Mouse (Mus musculus): ENCODE data around the gene Adk. TPM values are rescaled to one million over a fixed set of nuclear protein-coding genes. Genes with fewer than 3 reads are reported as not detected.
A peak's percentile ranks its signal among the peaks of the same experiment; 100 is the strongest.

The Adk gene
- polyA plus RNA-seq, 1 experiment from 2014 or later, result 155 TPM

DNA sequence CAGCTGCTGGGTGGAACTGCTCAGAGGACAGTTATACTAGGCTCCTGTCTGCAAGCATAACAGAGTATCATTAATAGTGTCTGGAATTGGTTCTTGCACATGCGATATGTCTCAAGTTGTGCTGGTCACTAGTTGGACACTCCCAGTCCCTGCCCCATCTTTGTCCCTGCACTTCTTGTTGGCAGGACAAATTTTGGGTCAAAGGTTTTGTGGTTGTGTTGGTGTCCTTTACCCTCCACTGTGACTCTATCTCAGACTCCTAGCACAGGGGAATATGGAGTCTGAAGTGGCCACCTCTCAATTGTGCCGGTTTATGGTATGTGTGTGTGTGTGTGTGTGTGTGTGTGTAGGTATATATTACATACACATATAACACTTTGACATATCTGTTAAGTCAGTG is 225.9 kb downstream of the Adk start:
- WGBS, result 96% methylated on average over 2 of the region's 2 CpGs
- no peaks in the 10 kb centered on the region for H3K36me3 ChIP-seq
- peaks cover 41% of the 10 kb centered on the region for H3K4me1 ChIP-seq (replicated peaks)
- no peaks in the 10 kb centered on the region for H3K9me3 ChIP-seq
- no peak overlapping the region for H3K9ac ChIP-seq (replicated peaks)
- H3K27me3 ChIP-seq, result no peaks in the 10 kb centered on the region
- H3K4me3 ChIP-seq (replicated peaks), result no peak overlapping the region
- ATAC-seq (ENCODE audit: insufficient number of reproducible peaks, insufficient read depth, low FRiP score, low TSS enrichment, low read depth), result no peak
- H3K4me2 ChIP-seq, result no peak overlapping the region
- no peak overlapping the region for H3K27ac ChIP-seq

- 85% methylated on average over 6 of the region's 6 CpGs for WGBS
- ATAC-seq (ENCODE audit: insufficient number of reproducible peaks, insufficient read depth, low FRiP score, low TSS enrichment, low read depth), result no peak
- no peak overlapping the region for H3K4me2 ChIP-seq
Observed at GRCm38 (mm10) chr14:21278907-21279535, 226.6 kb downstream of the Adk start.

GRCm38 (mm10) chr14:21280451-21280850 is 228.1 kb downstream of the Adk start:
- no peaks in the 10 kb centered on the region for H3K27me3 ChIP-seq
- H3K4me1 ChIP-seq (replicated peaks), result peaks cover 39% of the 10 kb centered on the region
- no peak overlapping the region for H3K9ac ChIP-seq (replicated peaks)
- no peaks in the 10 kb centered on the region for H3K36me3 ChIP-seq
- H3K4me2 ChIP-seq, result no peak overlapping the region
- no peak overlapping the region for H3K4me3 ChIP-seq (replicated peaks)
- 48% methylated on average over 3 of the region's 3 CpGs for WGBS
- no peaks in the 10 kb centered on the region for H3K9me3 ChIP-seq
- no peak for ATAC-seq (ENCODE audit: insufficient number of reproducible peaks, insufficient read depth, low FRiP score, low TSS enrichment, low read depth)
- H3K27ac ChIP-seq, result no peak overlapping the region

More at GRCm38 (mm10) chr14:21278907-21279535, 226.6 kb downstream of the Adk start:
- peaks cover 42% of the 10 kb centered on the region for H3K4me1 ChIP-seq (replicated peaks)
- H3K27ac ChIP-seq, result no peak overlapping the region
- H3K9me3 ChIP-seq, result no peaks in the 10 kb centered on the region
- no peak overlapping the region for H3K9ac ChIP-seq (replicated peaks)
- no peaks in the 10 kb centered on the region for H3K27me3 ChIP-seq
- H3K4me3 ChIP-seq (replicated peaks), result no peak overlapping the region
- no peaks in the 10 kb centered on the region for H3K36me3 ChIP-seq

DNA sequence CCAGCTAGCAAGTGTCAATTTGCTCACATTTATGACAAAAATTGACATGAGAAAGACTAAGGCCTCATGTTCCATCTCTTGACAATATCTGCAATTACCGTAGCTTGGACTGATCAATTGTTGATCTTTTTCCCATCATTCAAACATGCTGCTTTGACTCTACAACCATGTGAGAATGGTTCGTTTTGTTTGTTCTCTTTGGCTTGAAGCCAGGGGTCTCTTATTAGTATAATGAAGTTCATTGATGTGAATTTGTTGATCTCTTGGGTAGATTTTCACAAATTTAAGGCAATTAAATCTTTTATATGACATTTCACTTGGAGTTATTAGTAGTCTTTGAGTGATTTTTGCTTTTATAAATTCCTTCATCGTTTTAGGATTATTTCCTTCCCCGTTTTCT is 229.1 kb downstream of the Adk start:
- no peak for ATAC-seq (ENCODE audit: insufficient number of reproducible peaks, insufficient read depth, low FRiP score, low TSS enrichment, low read depth)
- no peaks in the 10 kb centered on the region for H3K9me3 ChIP-seq
- no peak overlapping the region for H3K4me3 ChIP-seq (replicated peaks)
- no peaks in the 10 kb centered on the region for H3K27me3 ChIP-seq
- peaks cover 39% of the 10 kb centered on the region for H3K4me1 ChIP-seq (replicated peaks)
- H3K9ac ChIP-seq (replicated peaks), result no peak overlapping the region
- H3K36me3 ChIP-seq, result no peaks in the 10 kb centered on the region
- WGBS, result 60% methylated on average over 4 of the region's 4 CpGs
- H3K27ac ChIP-seq, result no peak overlapping the region
- no peak overlapping the region for H3K4me2 ChIP-seq

DNA sequence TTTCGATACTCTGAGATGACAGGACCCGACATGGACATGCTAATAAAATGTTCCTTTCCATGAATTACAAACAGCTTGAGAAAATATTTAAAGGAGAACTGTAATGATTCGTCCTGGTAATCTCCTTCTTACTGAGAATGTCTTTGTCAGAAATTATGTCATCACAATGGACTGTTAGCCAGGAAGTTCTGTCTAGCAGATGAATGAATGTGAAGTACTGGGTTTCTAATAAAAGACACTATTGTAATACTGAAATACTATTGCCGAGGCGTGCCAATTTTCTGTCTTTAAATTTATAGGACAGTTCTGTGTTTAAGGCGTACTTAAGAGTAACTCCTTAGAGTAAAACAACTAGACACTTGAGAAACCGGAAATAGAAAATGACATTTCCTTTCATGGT is 231.7 kb downstream of the Adk start:
- Histone ChIP-seq H3K27me3 (no peaks in the 10 kb centered on the region), H3K4me2 (no peak overlapping the region), H3K9me3 (no peaks in the 10 kb centered on the region), H3K27ac (peak overlapping the region; percentile 51; the same call in 1 of the 2 replicates), H3K4me1 (replicated peaks) (peaks cover 50% of the 10 kb centered on the region), H3K36me3 (no peaks in the 10 kb centered on the region), H3K4me3 (replicated peaks) (no peak overlapping the region), H3K9ac (replicated peaks) (no peak overlapping the region)
- 38% methylated on average over 7 of the region's 7 CpGs for WGBS
- no peak for ATAC-seq (ENCODE audit: insufficient number of reproducible peaks, insufficient read depth, low FRiP score, low TSS enrichment, low read depth)

GRCm38 (mm10) chr14:21284847-21285246 is 232.5 kb downstream of the Adk start:
- H3K27me3 ChIP-seq, result no peaks in the 10 kb centered on the region
- peaks cover 50% of the 10 kb centered on the region for H3K4me1 ChIP-seq (replicated peaks)
- no peak overlapping the region for H3K4me3 ChIP-seq (replicated peaks)
- ATAC-seq (ENCODE audit: insufficient number of reproducible peaks, insufficient read depth, low FRiP score, low TSS enrichment, low read depth), result 0 out of 2 replicates have a peak, but pooled peaks have one; percentile 22
- no peak overlapping the region for H3K9ac ChIP-seq (replicated peaks)
- no peaks in the 10 kb centered on the region for H3K36me3 ChIP-seq
- H3K4me2 ChIP-seq, result no peak overlapping the region
- H3K27ac ChIP-seq, result peak overlapping the region; percentile 51; the same call in 1 of the 2 replicates
- WGBS, result 22% methylated on average over 5 of the region's 5 CpGs
- H3K9me3 ChIP-seq, result no peaks in the 10 kb centered on the region

DNA sequence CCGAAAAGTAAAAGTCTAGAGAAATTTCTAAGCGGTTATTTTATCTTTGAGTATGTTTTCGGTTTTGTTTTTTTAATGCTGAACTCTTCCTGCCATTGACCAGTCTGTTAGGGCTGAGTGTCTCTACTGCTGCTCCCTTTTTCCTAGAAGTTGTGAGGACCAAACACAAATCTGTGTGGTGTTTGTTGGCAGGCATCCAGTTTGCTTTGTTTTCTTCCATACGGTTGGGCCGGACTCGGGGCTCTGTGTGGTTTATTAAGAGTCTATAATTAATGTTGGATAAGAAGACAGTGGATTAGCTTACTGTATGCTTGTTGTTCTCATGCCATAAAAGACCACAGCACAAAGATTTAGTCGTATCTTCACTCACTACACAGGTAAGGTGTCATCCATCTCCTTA is 233.9 kb downstream of the Adk start:
- peak overlapping the region; percentile 76 for H3K27ac ChIP-seq
- H3K9me3 ChIP-seq, result no peaks in the 10 kb centered on the region
- H3K4me2 ChIP-seq, result no peak overlapping the region
- no peaks in the 10 kb centered on the region for H3K36me3 ChIP-seq
- no peaks in the 10 kb centered on the region for H3K27me3 ChIP-seq
- WGBS, result 63% methylated on average over 7 of the region's 7 CpGs
- H3K4me1 ChIP-seq (replicated peaks), result peaks cover 50% of the 10 kb centered on the region
- no peak overlapping the region for H3K9ac ChIP-seq (replicated peaks)
- H3K4me3 ChIP-seq (replicated peaks), result no peak overlapping the region
- ATAC-seq (ENCODE audit: insufficient number of reproducible peaks, insufficient read depth, low FRiP score, low TSS enrichment, low read depth), result no peak

DNA sequence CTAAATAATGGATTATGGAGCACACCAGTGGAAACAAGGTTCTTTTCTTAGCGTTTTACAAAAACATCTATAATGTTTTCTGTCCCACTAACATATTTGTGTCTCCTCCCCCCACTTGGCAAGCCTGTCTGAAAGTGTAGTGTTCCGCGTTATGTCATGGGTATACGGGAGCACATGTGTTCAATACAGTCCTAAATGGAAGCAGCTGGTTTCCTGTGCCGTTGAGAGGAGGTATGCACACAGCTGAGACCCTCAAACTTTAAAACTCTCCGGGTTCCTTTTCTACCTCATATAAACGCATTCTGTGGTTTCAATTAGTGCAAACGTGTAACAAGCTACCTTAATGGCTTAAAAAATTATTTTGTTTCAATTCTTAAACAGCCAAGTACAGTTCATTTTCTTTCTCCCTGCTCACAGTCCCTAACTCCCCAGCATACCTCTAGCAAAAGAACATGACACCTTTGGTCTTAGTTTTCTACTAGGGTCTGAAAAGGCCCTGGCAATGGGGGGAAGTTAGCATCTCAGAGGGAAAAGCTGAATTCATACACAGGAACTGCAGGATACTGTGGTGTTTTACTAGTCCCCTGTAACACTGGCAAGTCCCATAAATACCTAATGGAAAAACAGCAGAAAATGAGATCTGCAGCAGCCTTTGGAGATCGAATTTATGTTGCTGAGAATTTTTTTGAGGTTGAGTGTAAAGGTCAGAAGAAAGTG is 235.5 kb downstream of the Adk start:
- peak overlapping the region; percentile 29; the same call in 1 of the 2 replicates for H3K4me2 ChIP-seq
- H3K27ac ChIP-seq, result peak overlapping the region; percentile 87
- no peak overlapping the region for H3K9ac ChIP-seq (replicated peaks)
- no peaks in the 10 kb centered on the region for H3K36me3 ChIP-seq
- 15% methylated on average over 9 of the region's 9 CpGs for WGBS
- no peaks in the 10 kb centered on the region for H3K27me3 ChIP-seq
- H3K4me3 ChIP-seq (replicated peaks), result no peak overlapping the region
- H3K4me1 ChIP-seq (replicated peaks), result peaks cover 44% of the 10 kb centered on the region
- no peaks in the 10 kb centered on the region for H3K9me3 ChIP-seq
- ATAC-seq (ENCODE audit: insufficient number of reproducible peaks, insufficient read depth, low FRiP score, low TSS enrichment, low read depth), result peak; percentile 95

DNA sequence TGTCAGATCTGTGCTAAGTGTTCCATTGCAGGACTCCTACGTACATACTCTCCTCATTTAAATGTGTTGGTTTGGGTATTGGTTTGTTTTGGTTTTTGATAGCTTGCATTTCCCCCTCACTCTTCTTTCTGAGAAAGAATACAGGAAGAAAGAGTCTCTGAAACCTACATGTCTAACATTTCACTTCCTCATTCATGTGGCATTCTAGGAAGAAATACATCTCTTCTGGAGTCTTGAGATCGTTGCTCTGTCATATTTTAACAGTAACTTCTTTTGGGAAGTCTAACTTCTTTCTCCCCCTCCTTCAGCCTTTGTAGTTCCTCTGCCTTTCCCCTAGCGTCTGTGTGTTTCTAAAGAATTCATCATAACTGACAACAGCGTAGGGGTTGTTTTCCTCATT is 247.4 kb downstream of the Adk start:
- Histone ChIP-seq H3K4me1 (replicated peaks) (peaks cover 16% of the 10 kb centered on the region), H3K4me3 (replicated peaks) (no peak overlapping the region), H3K27ac (no peak overlapping the region), H3K36me3 (no peaks in the 10 kb centered on the region), H3K9me3 (0 out of 2 replicates have a peak, but pooled peaks cover 4% of the 10 kb centered on the region), H3K9ac (replicated peaks) (no peak overlapping the region), H3K27me3 (no peaks in the 10 kb centered on the region), H3K4me2 (no peak overlapping the region)
- no peak for ATAC-seq (ENCODE audit: insufficient number of reproducible peaks, insufficient read depth, low FRiP score, low TSS enrichment, low read depth)
- WGBS, result 85% methylated on average over 4 of the region's 4 CpGs

GRCm38 (mm10) chr14:21304815-21305214 is 252.4 kb downstream of the Adk start:
- WGBS, result 57% methylated on average over 1 of the region's 1 CpGs
- Histone ChIP-seq H3K36me3 (no peaks in the 10 kb centered on the region), H3K4me1 (replicated peaks) (peaks cover 50% of the 10 kb centered on the region), H3K27me3 (no peaks in the 10 kb centered on the region), H3K9me3 (no peaks in the 10 kb centered on the region), H3K4me2 (no peak overlapping the region), H3K9ac (replicated peaks) (no peak overlapping the region), H3K27ac (peak overlapping the region; percentile 65), H3K4me3 (replicated peaks) (no peak overlapping the region)
- ATAC-seq (ENCODE audit: insufficient number of reproducible peaks, insufficient read depth, low FRiP score, low TSS enrichment, low read depth), result no peak

DNA sequence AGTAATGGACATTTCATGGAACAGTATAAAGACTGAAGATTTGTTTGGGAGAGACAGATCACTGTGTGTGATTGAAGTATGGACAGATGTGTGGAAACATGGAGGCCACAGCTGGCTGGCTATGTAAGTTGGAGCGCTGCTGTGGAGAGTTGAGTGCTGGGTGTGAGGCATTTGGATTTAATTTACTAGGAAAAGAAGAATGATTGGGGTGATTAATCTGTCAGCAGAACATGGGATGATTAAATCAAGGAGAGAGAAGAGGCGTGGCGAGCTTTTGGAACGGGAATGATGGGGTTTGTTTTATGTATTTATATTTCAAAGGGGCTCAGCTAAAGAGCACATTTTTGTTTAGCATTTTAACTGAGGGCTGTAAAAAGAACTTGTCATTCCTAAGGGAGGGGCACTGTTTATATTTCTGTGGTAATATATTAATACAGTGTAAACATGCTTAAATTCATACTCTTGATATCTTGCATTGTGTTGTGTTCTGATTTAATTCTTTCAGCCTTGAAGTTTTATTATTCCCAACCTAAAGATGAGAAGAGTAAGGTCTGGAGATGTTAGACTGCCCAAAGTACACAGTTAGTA is 256.1 kb downstream of the Adk start:
- no peak for ATAC-seq (ENCODE audit: insufficient number of reproducible peaks, insufficient read depth, low FRiP score, low TSS enrichment, low read depth)
- no peak overlapping the region for H3K4me2 ChIP-seq
- H3K4me1 ChIP-seq (replicated peaks), result peaks cover 54% of the 10 kb centered on the region
- H3K4me3 ChIP-seq (replicated peaks), result no peak overlapping the region
- peak overlapping the region; percentile 36 for H3K27ac ChIP-seq
- no peaks in the 10 kb centered on the region for H3K9me3 ChIP-seq
- H3K27me3 ChIP-seq, result no peaks in the 10 kb centered on the region
- H3K9ac ChIP-seq (replicated peaks), result no peak overlapping the region
- no peaks in the 10 kb centered on the region for H3K36me3 ChIP-seq
- 21% methylated on average over 4 of the region's 4 CpGs for WGBS
